Mouse (Mus musculus) heart, embryonic 10.5 days (tissue): ENCODE data around the gene Dynlt1f. TPM values are rescaled to one million over a fixed set of nuclear protein-coding genes. Genes with fewer than 3 reads are reported as not detected.
A peak's percentile ranks its signal among the peaks of the same experiment; 100 is the strongest.
"Not testable (repeated sequence)": the region's sequence is repeated elsewhere in the genome, so short reads cannot be mapped to it uniquely, and the experiment has no call there.

Source experiments
- DNase-seq: peaks from one replicate; pipeline ENCODE4 v3.0.0-alpha.2; 2017; ENCODE audit warnings: low spot score
- H3K27ac ChIP-seq: fragments of 300-500 bp; sonication (generic); 2 replicates; pipeline ENCODE4 v1.5.1; 2016; ENCODE audit warnings: mild to moderate bottlenecking
- H3K27me3 ChIP-seq: fragments of 300-500 bp; sonication (generic); 2 replicates; pipeline ENCODE4 v1.6.1; 2016; ENCODE audit warnings: mild to moderate bottlenecking; ENCODE audit not compliant: poor library complexity, insufficient read depth, severe bottlenecking
- H3K36me3 ChIP-seq: fragments of 300-500 bp; sonication (generic); 2 replicates; pipeline ENCODE4 v1.6.1; 2016; ENCODE audit warnings: mild to moderate bottlenecking, moderate library complexity
- H3K4me1 ChIP-seq: fragments of 300-500 bp; sonication (generic); 2 replicates; pipeline ENCODE4 v1.6.1; 2016; ENCODE audit warnings: mild to moderate bottlenecking
- H3K4me3 ChIP-seq: fragments of 300-500 bp; sonication (generic); 2 replicates; pipeline ENCODE4 v1.5.1; 2016; ENCODE audit warnings: mild to moderate bottlenecking, moderate library complexity
- H3K9me3 ChIP-seq: fragments of 300-500 bp; sonication (generic); 2 replicates; pipeline ENCODE4 v1.6.1; 2016; ENCODE audit warnings: mild to moderate bottlenecking, moderate library complexity
- WGBS: fragments of 180-500 bp; shearing (Covaris S2); methylation state at CpG from one replicate; pipeline ENCODE4 v1.1.7; 2016; 5-methylcytosine and 5-hydroxymethylcytosine counted together
- polyA plus RNA-seq: library from polyadenylated mRNA; unstranded; fragments of >200 nt; fragmentation: Nextera tagmentation; extraction: Ambion mirVana; gene quantifications from 2 replicates; pipeline ENCODE4 v1.2.1, GENCODE M21; 2016

The Dynlt1f gene
- polyA plus RNA-seq, result 242 and 244 TPM in 2 replicates

- not testable (repeated sequence) for H3K9me3 ChIP-seq, H3K36me3 ChIP-seq, H3K27me3 ChIP-seq, H3K4me1 ChIP-seq
- DNase-seq, result peak; percentile 73
- H3K27ac ChIP-seq, result peak within 1 kb of the TSS; percentile 81
- WGBS, result 3% methylated on average over 28 of the region's 33 CpGs
- H3K4me3 ChIP-seq, result peak within 1 kb of the TSS; percentile 60
These were observed at the start of gene Dynlt1f for GRCm38 (mm10) chr17:6655567-6656281. Gene Dynlt1f, minus strand, starts transcription at chr17:6655900.

- WGBS, result 77% methylated on average over 8 of the region's 9 CpGs
- H3K4me1 ChIP-seq, H3K27ac ChIP-seq, H3K36me3 ChIP-seq, H3K27me3 ChIP-seq, H3K4me3 ChIP-seq, H3K9me3 ChIP-seq: not testable (repeated sequence)
- DNase-seq, result peak; percentile 41
These were observed 47.9 kb upstream of the Dynlt1f start for GRCm38 (mm10) chr17:6703381-6704270.

GRCm38 (mm10) chr17:6702625-6703221 is 47.0 kb upstream of the Dynlt1f start:
- H3K27ac ChIP-seq, H3K36me3 ChIP-seq, H3K4me1 ChIP-seq, H3K27me3 ChIP-seq, H3K4me3 ChIP-seq, DNase-seq, H3K9me3 ChIP-seq: not testable (repeated sequence)
- WGBS, result 31% methylated on average over 2 of the region's 8 CpGs

DNA sequence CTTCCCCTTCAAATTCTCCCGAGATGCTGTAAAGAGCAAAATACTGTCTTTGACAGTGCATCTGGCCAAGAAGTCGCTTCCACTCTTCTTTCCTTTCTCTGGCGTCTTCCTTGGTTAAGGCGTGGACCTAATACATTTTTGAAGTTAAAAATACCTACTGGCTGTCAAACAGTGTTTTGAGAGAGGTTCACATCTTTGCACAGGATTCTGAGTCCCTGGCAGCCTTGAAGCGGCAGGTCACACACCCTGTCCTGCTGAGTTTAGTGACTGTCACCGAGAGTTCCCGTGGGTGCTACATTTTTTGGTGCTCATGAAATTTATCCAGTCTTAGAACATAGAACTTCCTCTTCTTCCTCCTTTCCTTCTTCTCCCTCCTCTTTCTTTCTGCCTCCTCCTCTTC is 44.4 kb upstream of the Dynlt1f start:
- not testable (repeated sequence) for H3K4me1 ChIP-seq, H3K36me3 ChIP-seq, H3K27ac ChIP-seq, H3K27me3 ChIP-seq, H3K9me3 ChIP-seq, H3K4me3 ChIP-seq
- 73% methylated on average over 4 of the region's 7 CpGs for WGBS
- DNase-seq, result peak; percentile 68

GRCm38 (mm10) chr17:6699502-6699901 is 43.8 kb upstream of the Dynlt1f start:
- not testable (repeated sequence) for H3K4me3 ChIP-seq, H3K9me3 ChIP-seq, H3K36me3 ChIP-seq, H3K27me3 ChIP-seq, H3K27ac ChIP-seq, H3K4me1 ChIP-seq
- 49% methylated on average over 9 of the region's 9 CpGs for WGBS
- peak; percentile 48 for DNase-seq

DNA sequence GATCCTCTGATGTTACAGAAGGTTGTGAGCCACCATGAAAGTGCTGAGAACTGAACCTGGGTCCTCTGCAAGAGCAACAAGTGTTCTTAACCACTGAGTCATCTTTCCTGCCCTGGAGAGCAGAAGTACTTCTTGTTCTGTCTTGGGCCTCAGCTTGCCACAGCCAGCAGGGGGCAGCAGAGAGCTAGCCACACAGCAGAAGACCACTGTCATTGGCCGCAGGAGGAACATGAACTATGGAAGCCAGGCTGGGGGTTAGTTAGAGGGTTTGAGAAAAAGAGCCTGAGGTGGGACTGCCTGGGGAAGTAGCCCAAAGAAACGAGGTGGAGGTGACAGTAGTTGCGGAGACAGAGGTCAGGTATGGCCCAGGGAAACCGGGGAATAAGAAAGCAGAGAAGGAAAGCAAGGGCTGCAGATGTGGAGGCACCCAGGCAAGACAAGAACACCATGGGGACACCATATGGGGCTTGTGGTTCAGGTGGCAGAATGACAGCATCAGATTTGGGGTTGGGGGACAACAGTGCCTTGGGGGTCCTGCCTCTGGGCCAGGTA is 41.6 kb upstream of the Dynlt1f start:
- not testable (repeated sequence) for H3K27me3 ChIP-seq, H3K9me3 ChIP-seq, H3K4me3 ChIP-seq, H3K27ac ChIP-seq, H3K36me3 ChIP-seq, H3K4me1 ChIP-seq
- peak; percentile 61 for DNase-seq
- 41% methylated on average over 3 of the region's 4 CpGs for WGBS

GRCm38 (mm10) chr17:6696521-6696920 is 40.8 kb upstream of the Dynlt1f start:
- not testable (repeated sequence) for H3K4me3 ChIP-seq, H3K36me3 ChIP-seq, H3K27ac ChIP-seq, H3K4me1 ChIP-seq, H3K27me3 ChIP-seq, H3K9me3 ChIP-seq
- peak; percentile 54 for DNase-seq
- 51% methylated on average over 8 of the region's 8 CpGs for WGBS

DNA sequence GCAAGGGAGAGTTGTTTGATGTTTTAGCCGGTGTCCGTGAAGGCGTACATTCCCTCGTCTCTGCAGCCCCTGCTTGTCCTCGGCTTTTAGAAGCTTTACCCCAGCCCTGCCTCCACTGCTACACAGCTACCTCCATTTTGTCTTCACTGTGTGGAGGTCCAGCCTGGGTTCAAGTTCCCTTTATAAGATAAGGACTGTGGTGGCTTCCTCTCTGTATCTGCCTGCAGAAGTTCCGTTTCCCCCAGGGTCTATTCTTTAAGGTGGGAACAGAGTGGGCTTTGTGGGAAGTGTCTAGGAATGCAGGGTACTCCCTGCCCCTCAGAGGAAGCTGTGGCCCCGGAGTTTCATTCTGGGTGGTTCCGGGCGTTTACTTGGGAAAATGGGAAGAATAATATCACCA is 40.0 kb upstream of the Dynlt1f start:
- not testable (repeated sequence) for H3K4me1 ChIP-seq, H3K9me3 ChIP-seq, DNase-seq, H3K4me3 ChIP-seq, H3K27ac ChIP-seq, H3K27me3 ChIP-seq, H3K36me3 ChIP-seq
- WGBS, result 76% methylated on average over 9 of the region's 9 CpGs

GRCm38 (mm10) chr17:6691596-6691995 is 35.9 kb upstream of the Dynlt1f start:
- WGBS, result 8% methylated on average over 2 of the region's 2 CpGs
- not testable (repeated sequence) for DNase-seq, H3K4me1 ChIP-seq, H3K9me3 ChIP-seq, H3K27ac ChIP-seq, H3K27me3 ChIP-seq, H3K4me3 ChIP-seq, H3K36me3 ChIP-seq

GRCm38 (mm10) chr17:6689344-6689743 is 33.6 kb upstream of the Dynlt1f start:
- DNase-seq, H3K4me1 ChIP-seq, H3K27ac ChIP-seq, H3K36me3 ChIP-seq, H3K27me3 ChIP-seq, H3K9me3 ChIP-seq, H3K4me3 ChIP-seq: not testable (repeated sequence)
- WGBS, result 94% methylated on average over 2 of the region's 4 CpGs

DNA sequence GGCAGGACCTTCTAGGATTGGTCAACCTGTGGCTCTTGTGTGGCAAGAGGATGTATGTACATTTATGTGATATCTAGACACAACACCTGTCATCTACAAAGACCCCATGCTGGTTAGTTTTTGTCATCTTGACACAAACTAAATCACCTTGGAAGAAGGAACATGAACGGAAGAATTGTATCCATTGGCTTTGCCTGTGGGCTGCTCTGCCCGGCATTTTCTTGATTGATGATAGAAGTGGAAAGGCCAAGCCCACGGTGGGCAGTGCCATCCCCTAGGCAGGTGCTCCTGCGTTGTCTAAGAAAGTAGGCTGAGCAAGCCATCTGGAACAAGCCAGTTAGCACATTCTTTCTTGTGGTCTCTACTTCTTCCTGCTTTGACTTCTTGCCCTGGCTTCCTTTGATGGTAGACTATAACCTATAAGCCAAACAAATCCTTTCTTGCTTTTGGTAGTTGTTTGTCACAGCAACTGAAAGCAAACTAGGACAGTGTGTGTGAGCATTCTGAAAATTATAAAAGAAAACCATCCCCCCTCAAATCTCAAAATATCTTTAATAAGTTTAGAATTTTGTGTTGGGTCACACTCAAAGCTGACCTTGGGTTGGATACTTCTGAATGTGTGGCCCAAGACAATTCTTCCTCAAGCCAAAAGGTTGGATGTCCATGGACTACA is 30.7 kb upstream of the Dynlt1f start:
- not testable (repeated sequence) for H3K27me3 ChIP-seq, H3K4me3 ChIP-seq, H3K9me3 ChIP-seq, H3K27ac ChIP-seq, H3K36me3 ChIP-seq, H3K4me1 ChIP-seq, DNase-seq
- WGBS, result 97% methylated on average over 2 of the region's 4 CpGs

DNA sequence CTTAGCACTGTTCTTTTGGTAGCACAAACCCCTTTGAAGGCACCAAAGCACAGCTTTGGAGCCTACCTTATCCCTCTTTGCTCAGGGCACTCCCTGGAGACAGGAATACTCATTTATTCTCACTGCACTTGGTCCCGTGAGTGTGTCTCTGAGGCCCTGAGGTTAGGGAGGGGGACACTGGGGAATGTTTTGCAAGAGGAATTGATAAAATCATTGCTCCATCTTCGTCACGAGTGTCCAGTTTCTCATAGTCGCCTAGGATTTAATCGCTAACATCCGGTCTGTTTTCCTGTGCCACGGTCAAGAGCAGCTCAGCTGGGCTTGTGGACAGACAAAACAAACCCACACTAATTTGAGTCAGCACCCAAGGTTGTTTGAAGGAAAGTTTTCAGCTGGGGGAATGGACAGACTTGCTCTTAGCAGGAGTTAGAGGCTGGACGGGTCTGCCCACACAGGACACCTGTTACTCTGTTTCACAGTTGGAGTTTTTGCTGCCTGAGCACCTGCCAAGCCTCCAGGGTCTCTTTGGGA is 29.7 kb upstream of the Dynlt1f start:
- not testable (repeated sequence) for H3K27ac ChIP-seq, H3K27me3 ChIP-seq, H3K9me3 ChIP-seq, DNase-seq, H3K36me3 ChIP-seq, H3K4me3 ChIP-seq, H3K4me1 ChIP-seq
- 49% methylated on average over 5 of the region's 8 CpGs for WGBS
